Mouse (Mus musculus) layer of hippocampus, adult 9-11 months (tissue): Measurements from ENCODE around the gene Rnf149.
A peak's percentile ranks its signal among the peaks of the same experiment; 100 is the strongest.

Source experiments
- DNase-seq: peaks from one replicate; pipeline ENCODE4 v3.0.0; 2022

Rnf149 gene

DNA sequence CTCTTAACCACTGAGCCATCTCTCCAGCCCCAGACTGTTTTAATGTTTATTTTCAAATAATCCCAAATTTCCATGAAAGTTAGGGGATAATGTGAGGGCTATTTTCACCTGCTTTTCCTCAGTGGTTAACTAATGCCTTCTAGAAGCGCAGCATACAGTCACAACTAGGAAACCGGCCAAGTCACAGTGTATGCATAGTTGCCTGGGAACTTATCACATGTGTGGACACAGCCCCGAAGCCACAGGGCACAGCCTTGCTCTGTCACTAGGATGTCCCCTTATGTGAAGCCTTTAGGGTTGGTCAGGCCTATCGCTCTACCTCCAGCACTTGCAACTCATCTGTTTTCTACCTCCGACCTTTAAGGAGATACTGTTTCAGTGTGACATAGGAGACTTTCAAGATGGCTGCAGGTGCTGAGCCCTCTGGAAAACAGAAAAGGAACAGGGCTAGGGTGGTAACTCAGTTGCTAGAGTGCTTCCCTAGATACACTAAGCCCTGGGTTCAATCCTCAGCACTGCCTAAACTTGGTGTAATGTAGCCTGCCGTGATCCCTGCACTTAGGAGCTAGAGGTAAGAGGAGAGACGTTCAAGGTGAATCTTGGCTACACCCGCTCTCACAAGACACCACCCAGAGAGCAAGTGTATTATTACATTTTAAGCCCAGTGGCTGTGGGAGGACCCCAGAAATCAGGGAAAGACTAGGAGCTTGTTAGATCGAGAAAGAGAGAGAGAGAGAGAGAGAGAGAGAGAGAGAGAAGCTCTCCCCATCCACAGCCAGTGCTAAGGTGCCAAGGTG is 50.6 kb downstream of the Rnf149 start:
- no peak for DNase-seq

GRCm38 (mm10) chr1:39525763-39526162 is 51.4 kb downstream of the Rnf149 start:
- DNase-seq: no peak

DNA sequence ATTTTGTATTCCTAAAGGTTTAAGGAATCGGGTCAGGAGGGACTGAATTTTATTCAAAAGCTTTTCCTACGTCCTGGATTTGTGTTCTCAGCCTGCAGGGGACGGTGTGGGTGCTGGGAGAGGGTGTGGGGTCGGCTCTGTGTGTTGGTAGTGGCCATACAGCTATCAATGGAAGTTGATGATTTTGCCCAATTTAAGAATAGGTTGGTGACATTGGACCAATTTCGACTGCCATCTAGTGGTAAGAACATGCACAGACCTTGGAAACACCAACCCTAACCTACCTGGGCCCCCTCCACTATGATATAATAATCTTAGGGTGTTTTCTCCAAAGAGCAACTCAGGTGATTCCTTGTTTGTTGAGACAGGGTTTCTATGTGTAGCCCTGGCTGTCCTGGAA is 54.7 kb downstream of the Rnf149 start:
- no peak for DNase-seq

DNA sequence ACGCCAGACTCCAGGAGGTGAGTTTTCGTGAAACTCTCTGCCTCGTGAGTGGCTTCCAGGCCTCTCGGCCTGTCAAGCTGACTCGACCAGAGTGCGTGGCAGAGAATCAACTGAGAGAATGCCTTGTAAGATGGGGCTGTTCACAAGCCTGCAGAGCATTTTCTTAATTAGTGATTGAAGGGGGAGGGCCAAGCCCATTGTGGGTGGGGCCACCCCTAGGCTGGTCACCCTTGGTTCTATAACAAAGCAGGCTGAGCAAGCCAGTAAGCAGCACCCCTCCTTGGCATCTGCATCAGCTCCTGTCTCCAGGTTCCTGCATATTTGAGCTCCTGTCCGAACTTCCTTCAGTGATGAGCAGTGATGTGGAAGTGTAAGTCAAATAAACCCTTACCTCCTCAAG is 55.9 kb downstream of the Rnf149 start:
- DNase-seq: no peak

GRCm38 (mm10) chr1:39515303-39515991 is 61.8 kb downstream of the Rnf149 start:
- no peak for DNase-seq

GRCm38 (mm10) chr1:39512183-39512582 is 65.0 kb downstream of the Rnf149 start:
- no peak for DNase-seq

DNA sequence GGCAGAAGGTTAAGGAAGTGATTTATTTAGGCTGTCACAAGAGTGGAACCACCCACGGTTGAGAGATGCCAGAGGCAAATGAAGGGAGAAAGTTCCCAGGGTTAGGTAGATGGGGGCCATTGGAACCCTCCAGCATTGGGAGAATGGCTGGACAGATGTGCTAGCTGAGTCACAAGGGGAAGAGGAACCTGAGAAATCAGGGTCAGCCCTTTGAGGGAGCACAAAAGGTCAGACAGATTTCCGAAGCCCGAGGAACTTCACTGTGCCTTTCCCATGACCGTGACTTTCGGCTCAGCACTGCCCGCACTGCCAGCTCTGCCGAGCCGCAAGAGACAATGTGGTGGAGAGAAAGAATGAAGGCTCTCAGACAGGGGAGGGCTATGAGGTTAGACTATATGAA is 65.4 kb downstream of the Rnf149 start:
- no peak for DNase-seq

DNA sequence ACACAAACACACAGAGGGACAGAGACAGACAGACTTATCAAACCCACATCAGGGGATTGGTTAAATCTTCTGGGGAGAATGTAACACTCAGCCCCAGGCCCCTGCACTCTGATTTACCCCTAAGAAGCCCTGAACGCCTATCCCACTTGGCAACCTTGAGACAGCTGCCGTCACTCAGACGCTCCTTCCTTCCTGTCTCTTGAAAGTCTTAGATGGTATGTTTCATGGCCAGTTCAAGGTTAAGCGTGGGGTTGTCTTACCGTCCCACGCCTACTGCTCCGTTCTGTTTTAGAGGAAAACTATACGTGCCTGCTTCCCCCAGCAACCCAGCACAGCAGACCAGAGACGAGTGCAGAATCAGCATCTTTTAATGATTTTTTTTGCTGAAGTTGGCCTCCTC is 71.6 kb downstream of the Rnf149 start:
- DNase-seq: no peak

GRCm38 (mm10) chr1:39504261-39504660 is 72.9 kb downstream of the Rnf149 start:
- DNase-seq: peak; percentile 48

DNA sequence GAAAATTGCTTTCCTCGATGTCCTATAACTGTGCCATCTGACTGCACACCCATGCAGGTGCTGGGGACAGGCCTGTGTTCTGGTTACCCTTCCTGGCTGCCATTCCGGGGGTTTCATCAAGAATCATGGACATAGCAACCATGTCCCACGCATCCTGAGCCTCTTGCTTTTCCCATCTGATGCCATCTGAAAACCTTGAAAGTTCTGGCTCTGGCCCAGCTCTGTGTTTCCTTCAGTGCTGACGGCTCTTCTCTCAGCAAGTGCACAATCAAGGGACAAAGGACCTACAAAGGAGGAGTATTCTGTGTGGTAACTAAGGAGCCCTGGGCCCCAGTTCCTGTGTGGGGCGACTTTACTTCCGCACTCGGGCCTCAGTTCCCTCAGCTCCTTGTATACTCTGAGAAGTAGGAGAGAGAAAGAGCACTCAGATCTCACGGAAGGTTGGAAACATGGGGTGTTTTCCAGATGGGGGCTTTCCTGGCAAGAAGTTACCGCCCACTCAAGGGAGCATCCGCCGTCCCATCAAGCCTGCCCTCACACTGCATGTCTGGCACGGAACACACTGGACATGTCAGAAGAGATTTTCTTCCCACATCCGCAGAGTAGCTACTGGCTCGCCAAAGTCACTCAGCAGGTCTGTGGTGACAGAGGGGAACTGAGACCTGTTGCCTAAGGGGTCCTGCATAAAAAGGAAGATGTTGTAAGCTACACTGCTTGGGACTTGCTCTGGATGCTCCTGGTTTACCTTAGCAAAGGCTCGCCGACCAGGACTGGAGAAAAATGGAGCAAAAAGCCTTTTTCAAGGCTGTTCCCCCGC is 74.2 kb downstream of the Rnf149 start:
- DNase-seq: peak; percentile 72
